Mouse (Mus musculus): Measurements from ENCODE around the gene Dhrs9.

Gene Dhrs9

DNA sequence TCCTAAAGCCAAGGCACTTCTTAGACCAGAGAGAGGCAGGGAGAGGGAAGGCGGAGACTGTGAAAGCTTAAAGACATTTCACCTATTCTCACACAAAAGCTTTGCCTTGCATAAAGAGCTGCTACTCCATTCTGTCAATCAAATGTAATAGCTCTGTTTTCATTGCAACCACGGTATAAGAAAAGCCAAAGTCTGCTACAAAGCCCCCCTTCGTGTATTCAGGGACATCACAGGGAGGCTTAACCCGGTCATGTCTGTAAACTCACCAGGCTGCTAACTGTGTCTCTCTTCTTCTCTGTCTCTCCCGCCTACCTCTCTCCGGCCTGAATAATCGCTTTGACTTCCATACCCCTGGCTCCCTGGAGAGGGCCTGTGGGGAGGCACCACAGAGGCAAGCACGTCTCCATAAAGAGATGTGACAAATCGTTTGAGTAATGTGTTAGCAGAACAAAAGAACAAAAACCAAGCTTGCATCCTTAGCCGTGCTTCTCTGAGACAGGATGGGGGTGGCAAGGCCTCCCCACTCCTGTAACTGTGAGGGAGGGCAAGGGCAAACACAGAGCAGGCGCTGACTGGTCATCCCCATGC lies 38.1 kb downstream of the Dhrs9 start:
- peak in 1 of 2 experiments; percentile 28 for DNase-seq (ENCODE audit: low spot score in 2 of 2)

DNA sequence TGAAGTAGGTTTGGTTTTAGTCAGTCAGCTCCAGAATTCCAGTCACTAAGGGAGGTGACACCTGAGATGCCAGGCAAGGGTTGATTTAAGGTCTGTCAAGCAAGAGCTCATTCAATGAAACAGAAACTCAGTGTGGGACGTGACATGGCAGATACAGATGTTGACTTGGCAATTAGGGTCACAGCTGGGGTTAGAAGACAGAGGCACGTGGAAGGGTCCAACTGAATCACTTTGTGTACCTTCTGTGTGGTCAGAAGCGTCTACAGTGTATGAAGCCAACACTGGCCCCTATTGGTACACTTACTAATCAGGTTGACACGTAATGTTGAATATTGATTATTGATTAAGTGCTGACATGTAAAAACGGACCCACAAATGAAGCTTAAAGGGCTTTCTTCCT lies 44.6 kb downstream of the Dhrs9 start:
- no peak for DNase-seq (ENCODE audit: low spot score in 2 of 2)

- no peak for DNase-seq (ENCODE audit: low spot score in 2 of 2)
These were observed 45.8 kb downstream of the Dhrs9 start for GRCm38 (mm10) chr2:69426081-69426480.

- DNase-seq (ENCODE audit: low spot score in 2 of 2): no peak
These were observed 46.9 kb downstream of the Dhrs9 start for GRCm38 (mm10) chr2:69427141-69427540.

DNA sequence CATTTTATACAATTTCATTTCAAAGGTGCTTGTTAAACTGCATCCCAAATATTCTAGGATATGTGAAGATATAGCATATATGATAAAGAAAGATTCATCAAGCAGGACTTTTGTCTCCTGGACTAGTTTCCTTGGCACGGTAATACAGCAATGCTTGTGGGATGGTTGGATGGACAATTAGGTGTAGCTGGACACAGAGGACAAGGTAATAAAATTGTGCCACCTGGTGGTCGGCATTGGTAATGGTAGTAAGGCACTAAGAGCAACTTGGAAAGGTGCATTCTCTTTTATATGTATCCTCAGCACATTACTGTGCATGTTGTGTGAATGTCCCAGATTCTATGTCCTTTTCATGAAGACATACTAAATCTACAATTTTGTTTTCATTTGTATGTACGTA lies 47.9 kb downstream of the Dhrs9 start:
- DNase-seq (ENCODE audit: low spot score in 2 of 2): peak; percentile 26 to 78

DNA sequence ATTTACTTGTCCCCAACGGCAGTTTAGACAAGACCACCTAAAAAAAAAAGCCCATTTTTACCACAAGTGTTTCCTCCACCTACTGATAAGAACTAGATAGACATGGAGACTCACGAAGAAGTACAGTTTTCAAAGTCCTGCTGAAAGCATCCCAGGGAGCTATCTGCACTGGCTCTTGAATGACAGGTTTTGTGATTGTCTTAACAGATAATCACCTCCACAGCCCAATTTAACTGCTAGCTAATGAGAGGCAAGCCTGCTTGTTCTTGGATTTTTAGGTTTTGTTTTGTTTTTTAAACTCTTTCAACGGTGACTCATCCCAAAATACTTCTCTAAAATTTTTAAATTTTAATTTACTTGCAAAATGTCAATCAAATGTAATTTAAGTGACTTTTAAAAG lies 61.4 kb downstream of the Dhrs9 start:
- no peak for DNase-seq (ENCODE audit: low spot score in 2 of 2)

GRCm38 (mm10) chr2:69445896-69446472 lies 65.7 kb downstream of the Dhrs9 start:
- DNase-seq (ENCODE audit: low spot score in 2 of 2): no peak

DNA sequence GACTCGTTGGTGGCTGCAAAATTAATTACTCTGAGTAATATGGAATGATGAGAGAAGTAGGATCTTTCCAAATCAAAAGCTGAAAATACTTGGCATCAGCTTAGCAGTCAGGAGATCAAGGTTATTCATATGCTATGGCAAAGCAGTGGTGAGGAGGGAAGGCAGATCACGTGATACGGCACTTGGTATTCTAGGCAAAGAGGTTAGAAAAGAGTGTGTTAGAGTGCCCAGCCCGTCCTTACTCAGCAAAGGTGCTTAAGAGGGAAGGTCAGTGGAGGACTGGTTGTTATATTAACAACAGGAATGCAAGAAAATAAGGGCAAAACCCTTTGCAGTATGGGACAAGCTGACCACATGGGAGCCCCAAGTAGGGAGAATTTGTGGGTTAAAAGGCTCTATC lies 68.3 kb downstream of the Dhrs9 start:
- DNase-seq (ENCODE audit: low spot score in 2 of 2): no peak

DNA sequence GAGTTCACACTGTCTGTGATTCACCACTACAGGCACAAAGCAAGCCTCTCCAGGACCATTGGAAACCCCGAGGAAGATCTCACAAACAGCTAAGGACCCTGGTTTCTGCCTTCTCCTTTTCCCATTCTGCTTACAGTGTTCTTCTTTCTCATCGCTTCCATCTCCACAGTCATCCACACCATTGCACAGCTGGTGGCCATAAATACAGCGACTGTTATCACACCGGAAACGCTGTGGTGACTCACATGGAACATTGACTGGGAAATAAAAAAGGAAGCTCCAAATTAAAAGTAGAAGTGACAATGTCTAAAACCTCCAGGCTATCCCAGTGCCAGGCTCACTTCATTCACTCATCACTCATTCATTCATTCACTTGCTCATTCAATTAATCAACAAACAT lies 70.9 kb downstream of the Dhrs9 start:
- DNase-seq (ENCODE audit: low spot score in 2 of 2): no peak

Data from spleen, postnatal 4 days (tissue).